Mouse (Mus musculus) T-helper 17 cell (primary cell): ENCODE data around the gene Galnt15.

Experiments
- in situ Hi-C, 2 experiments: fragments of 300-600 bp; cut with MboI, MseI; formaldehyde crosslinking; loops; 1 replicate in 1 of 2; 2 replicates in 1 of 2; pipeline ENCODE4 v1.15.1; 2025; ENCODE audit warnings: high pct_unique_total_duplicates in 2 of 2

The Galnt15 gene

GRCm38 (mm10) chr14:32028681-32029091 is at the start of gene Galnt15:
Gene Galnt15 (plus strand): TSS chr14:32028989.
- in situ Hi-C loops, result no loop called here

GRCm38 (mm10) chr14:31994021-31994420 is 34.8 kb upstream of the Galnt15 start:
- in situ Hi-C loops, result no loop called here

- in situ Hi-C loops, result no loop called here
Observed at GRCm38 (mm10) chr14:32000941-32001340, 27.8 kb upstream of the Galnt15 start.

- in situ Hi-C loops, result no loop called here
Observed at GRCm38 (mm10) chr14:32002502-32003338, 26.1 kb upstream of the Galnt15 start.

GRCm38 (mm10) chr14:32003904-32004596 is 24.7 kb upstream of the Galnt15 start:
- in situ Hi-C loops, result no loop called here

- in situ Hi-C loops, result no loop called here
Observed at GRCm38 (mm10) chr14:32005673-32006261, 23.0 kb upstream of the Galnt15 start.

GRCm38 (mm10) chr14:32007654-32008335 is 21.0 kb upstream of the Galnt15 start:
- in situ Hi-C loops, result no loop called here

GRCm38 (mm10) chr14:32009715-32010114 is 19.1 kb upstream of the Galnt15 start:
- in situ Hi-C loops, result no loop called here

GRCm38 (mm10) chr14:32011547-32012304 is 17.1 kb upstream of the Galnt15 start:
- in situ Hi-C loops, result no loop called here

GRCm38 (mm10) chr14:32015131-32015770 is 13.5 kb upstream of the Galnt15 start:
- in situ Hi-C loops, result no loop called here

- in situ Hi-C loops, result no loop called here
Observed at GRCm38 (mm10) chr14:32016466-32016865, 12.3 kb upstream of the Galnt15 start.

- in situ Hi-C loops, result no loop called here
Observed at GRCm38 (mm10) chr14:32016921-32017320, 11.9 kb upstream of the Galnt15 start.

GRCm38 (mm10) chr14:32017448-32017847 is 11.3 kb upstream of the Galnt15 start:
- in situ Hi-C loops, result no loop called here

- in situ Hi-C loops, result no loop called here
Observed at GRCm38 (mm10) chr14:32019091-32019490, 9.7 kb upstream of the Galnt15 start.

GRCm38 (mm10) chr14:32021967-32022366 is 6.8 kb upstream of the Galnt15 start:
- in situ Hi-C loops, result no loop called here

GRCm38 (mm10) chr14:32022450-32022849 is 6.3 kb upstream of the Galnt15 start:
- in situ Hi-C loops, result no loop called here

- in situ Hi-C loops, result no loop called here
Observed at GRCm38 (mm10) chr14:32023891-32024290, 4.9 kb upstream of the Galnt15 start.

- in situ Hi-C loops, result no loop called here
Observed at GRCm38 (mm10) chr14:32027218-32027617, 1.6 kb upstream of the Galnt15 start.

GRCm38 (mm10) chr14:32029411-32029992 is 713 bp downstream of the Galnt15 start:
- in situ Hi-C loops, result no loop called here

- in situ Hi-C loops, result loop anchor here (5.0 to 10.0 kb wide), 3 partner anchors 73 to 233 kb away; no protein-coding TSS in a partner anchor
Observed at GRCm38 (mm10) chr14:32030073-32030472, 1.3 kb downstream of the Galnt15 start.
